Mouse (Mus musculus): ENCODE data around the gene Taf6.

- TF ChIP-seq POLR2A (IDR thresholded peaks at IDR 0.05; ENCODE audit: insufficient read depth, low read length) (peak; percentile 34), CTCF (IDR thresholded peaks at IDR 0.05; ENCODE audit: low read depth, low read length) (peak; percentile 97), EP300 (IDR thresholded peaks at IDR 0.05; ENCODE audit: insufficient read depth, low read depth, low read length) (peak; percentile 40; the same call in 1 of the 2 replicates)
Observed at GRCm38 (mm10) chr5:138155443-138155976, 31.7 kb downstream of the Taf6 start, which contains the start of gene Zfp113.
